Mouse (Mus musculus) forebrain, embryonic 15.5 days (tissue): ENCODE data around the gene Serpina3g. TPM values are rescaled to one million over a fixed set of nuclear protein-coding genes. Genes with fewer than 3 reads are reported as not detected.

Experiments used
- ATAC-seq: fragments of 200-750 bp; cut with Nextera tagmentation; replicated peaks from 2 replicates; pipeline ENCODE4 v1.8.0; 2017; ENCODE audit warnings: mild to moderate bottlenecking, moderate TSS enrichment, moderate library complexity
- H3K27ac ChIP-seq: fragments of 300-500 bp; sonication (generic); replicated peaks from 2 replicates; pipeline ENCODE4 v1.5.1; 2015; ENCODE audit warnings: mild to moderate bottlenecking, inconsistent platforms
- H3K27me3 ChIP-seq: fragments of 300-500 bp; sonication (generic); 2 replicates; pipeline ENCODE4 v1.6.1; 2015; ENCODE audit warnings: inconsistent platforms
- H3K36me3 ChIP-seq: fragments of 300-500 bp; sonication (generic); 2 replicates; pipeline ENCODE4 v1.6.1; 2015; ENCODE audit warnings: mild to moderate bottlenecking, inconsistent platforms
- H3K4me1 ChIP-seq: fragments of 300-500 bp; sonication (generic); 2 replicates; pipeline ENCODE4 v1.6.1; 2015; ENCODE audit warnings: inconsistent platforms
- H3K4me2 ChIP-seq: fragments of 300-500 bp; sonication (generic); replicated peaks from 2 replicates; pipeline ENCODE4 v1.6.1; 2015; ENCODE audit warnings: mild to moderate bottlenecking, inconsistent platforms
- H3K4me3 ChIP-seq: fragments of 300-500 bp; sonication (generic); 2 replicates; pipeline ENCODE4 v1.5.1; 2015; ENCODE audit warnings: mild to moderate bottlenecking, inconsistent platforms
- H3K9ac ChIP-seq: fragments of 300-500 bp; sonication (generic); replicated peaks from 2 replicates; pipeline ENCODE4 v1.6.1; 2015; ENCODE audit warnings: mild to moderate bottlenecking, inconsistent platforms
- H3K9me3 ChIP-seq: fragments of 300-500 bp; sonication (generic); 2 replicates; pipeline ENCODE4 v1.6.1; 2016; ENCODE audit warnings: inconsistent platforms
- WGBS: fragments of 180-500 bp; shearing (Covaris S2); methylation state at CpG from one replicate; pipeline ENCODE4 v1.1.7; 2015; ENCODE audit warnings: mixed read lengths; 5-methylcytosine and 5-hydroxymethylcytosine counted together
- polyA plus RNA-seq: library from polyadenylated mRNA; unstranded; fragments of >200 nt; fragmentation: Nextera tagmentation; extraction: Ambion mirVana; gene quantifications from 2 replicates; pipeline ENCODE4 v1.2.1, GENCODE M21; 2015

Gene Serpina3g
- 0.64 TPM in 1 of 2 replicates, not detected in the other for polyA plus RNA-seq

GRCm38 (mm10) chr12:104235915-104236314, at the start of gene Serpina3g:
Serpina3g (plus strand) TSS chr12:104236245.
- Histone ChIP-seq H3K27ac (no peak within 1 kb of the TSS), H3K4me1 (no peaks in the 10 kb centered on the region), H3K4me3 (no peak within 1 kb of the TSS), H3K9ac (no peak within 1 kb of the TSS), H3K9me3 (no peaks in the 10 kb centered on the region), H3K4me2 (no peak within 1 kb of the TSS), H3K27me3 (no peaks in the 10 kb centered on the region), H3K36me3 (no peaks in the 10 kb centered on the region)
- WGBS, result 78% methylated on average over 5 of the region's 5 CpGs
- no peak for ATAC-seq

GRCm38 (mm10) chr12:104189246-104189645, 46.8 kb upstream of the Serpina3g start:
- Histone ChIP-seq H3K4me1 (no peaks in the 10 kb centered on the region), H3K4me3 (no peak overlapping the region), H3K27me3 (no peaks in the 10 kb centered on the region), H3K4me2 (no peak overlapping the region), H3K36me3 (no peaks in the 10 kb centered on the region), H3K9me3 (no peaks in the 10 kb centered on the region), H3K9ac (no peak overlapping the region), H3K27ac (no peak overlapping the region)
- ATAC-seq, result no peak
- WGBS, result 83% methylated on average over 2 of the region's 2 CpGs

- no peak overlapping the region for H3K4me2 ChIP-seq
Observed at GRCm38 (mm10) chr12:104190852-104191251, 45.2 kb upstream of the Serpina3g start.

GRCm38 (mm10) chr12:104209149-104209548, 26.9 kb upstream of the Serpina3g start:
- 77% methylated on average over 4 of the region's 4 CpGs for WGBS
- no peak overlapping the region for H3K27ac ChIP-seq
- no peak for ATAC-seq
- no peak overlapping the region for H3K9ac ChIP-seq
- H3K4me3 ChIP-seq, result no peak overlapping the region
- H3K27me3 ChIP-seq, result no peaks in the 10 kb centered on the region
- no peak overlapping the region for H3K4me2 ChIP-seq
- no peaks in the 10 kb centered on the region for H3K9me3 ChIP-seq
- no peaks in the 10 kb centered on the region for H3K4me1 ChIP-seq
- no peaks in the 10 kb centered on the region for H3K36me3 ChIP-seq

More at GRCm38 (mm10) chr12:104190852-104191251, 45.2 kb upstream of the Serpina3g start:
- ATAC-seq, result no peak
- no peaks in the 10 kb centered on the region for H3K36me3 ChIP-seq
- no peaks in the 10 kb centered on the region for H3K4me1 ChIP-seq
- no peak overlapping the region for H3K9ac ChIP-seq
- no peaks in the 10 kb centered on the region for H3K27me3 ChIP-seq
- H3K4me3 ChIP-seq, result no peak overlapping the region
- no peak overlapping the region for H3K27ac ChIP-seq
- H3K9me3 ChIP-seq, result no peaks in the 10 kb centered on the region

- Histone ChIP-seq H3K9ac (no peak overlapping the region), H3K4me2 (no peak overlapping the region), H3K36me3 (no peaks in the 10 kb centered on the region), H3K27ac (no peak overlapping the region), H3K27me3 (no peaks in the 10 kb centered on the region), H3K4me3 (no peak overlapping the region), H3K9me3 (no peaks in the 10 kb centered on the region), H3K4me1 (no peaks in the 10 kb centered on the region)
- 97% methylated on average over 2 of the region's 2 CpGs for WGBS
- ATAC-seq, result no peak
Observed at GRCm38 (mm10) chr12:104209802-104210201, 26.2 kb upstream of the Serpina3g start.

GRCm38 (mm10) chr12:104213689-104214444, 22.2 kb upstream of the Serpina3g start:
- WGBS, result 54% methylated on average over 2 of the region's 2 CpGs
- ATAC-seq, result no peak
- H3K4me2 ChIP-seq, result no peak overlapping the region
- H3K36me3 ChIP-seq, result no peaks in the 10 kb centered on the region
- no peak overlapping the region for H3K27ac ChIP-seq
- H3K4me3 ChIP-seq, result no peak overlapping the region
- H3K4me1 ChIP-seq, result no peaks in the 10 kb centered on the region
- no peaks in the 10 kb centered on the region for H3K9me3 ChIP-seq
- H3K27me3 ChIP-seq, result no peaks in the 10 kb centered on the region
- H3K9ac ChIP-seq, result no peak overlapping the region

- no peak within 1 kb of the TSS for H3K9ac ChIP-seq
- H3K9me3 ChIP-seq, result no peaks in the 10 kb centered on the region
- no peaks in the 10 kb centered on the region for H3K4me1 ChIP-seq
- H3K4me2 ChIP-seq, result no peak within 1 kb of the TSS
- no peaks in the 10 kb centered on the region for H3K27me3 ChIP-seq
- no peaks in the 10 kb centered on the region for H3K36me3 ChIP-seq
- H3K4me3 ChIP-seq, result no peak within 1 kb of the TSS
- H3K27ac ChIP-seq, result no peak within 1 kb of the TSS
- ATAC-seq, result no peak
- WGBS, result 75% methylated on average over 1 of the region's 1 CpGs
Observed at GRCm38 (mm10) chr12:104214445-104214753, 21.6 kb upstream of the Serpina3g start, which contains the start of gene Serpina3f. Serpina3f (plus strand) TSS chr12:104214544.

- Histone ChIP-seq H3K27me3 (no peaks in the 10 kb centered on the region), H3K9ac (no peak overlapping the region), H3K9me3 (no peaks in the 10 kb centered on the region), H3K4me2 (no peak overlapping the region), H3K27ac (no peak overlapping the region), H3K36me3 (no peaks in the 10 kb centered on the region), H3K4me1 (no peaks in the 10 kb centered on the region), H3K4me3 (no peak overlapping the region)
- WGBS, result 100% methylated on average over 1 of the region's 1 CpGs
- no peak for ATAC-seq
Observed at GRCm38 (mm10) chr12:104215249-104215648, 20.8 kb upstream of the Serpina3g start.

- no peak overlapping the region for H3K27ac ChIP-seq
- H3K27me3 ChIP-seq, result no peaks in the 10 kb centered on the region
- H3K36me3 ChIP-seq, result no peaks in the 10 kb centered on the region
- no peak overlapping the region for H3K9ac ChIP-seq
- H3K4me1 ChIP-seq, result no peaks in the 10 kb centered on the region
- ATAC-seq, result no peak
- 84% methylated on average over 1 of the region's 1 CpGs for WGBS
- H3K9me3 ChIP-seq, result no peaks in the 10 kb centered on the region
- H3K4me2 ChIP-seq, result no peak overlapping the region
- no peak overlapping the region for H3K4me3 ChIP-seq
Observed at GRCm38 (mm10) chr12:104221616-104222015, 14.4 kb upstream of the Serpina3g start.

- Histone ChIP-seq H3K4me1 (no peaks in the 10 kb centered on the region), H3K9me3 (no peaks in the 10 kb centered on the region), H3K9ac (no peak overlapping the region), H3K36me3 (no peaks in the 10 kb centered on the region), H3K4me2 (no peak overlapping the region), H3K27ac (no peak overlapping the region), H3K4me3 (no peak overlapping the region), H3K27me3 (no peaks in the 10 kb centered on the region)
- 90% methylated on average over 1 of the region's 1 CpGs for WGBS
- no peak for ATAC-seq
Observed at GRCm38 (mm10) chr12:104223690-104224089, 12.4 kb upstream of the Serpina3g start.

- Histone ChIP-seq H3K27ac (no peak overlapping the region), H3K4me1 (no peaks in the 10 kb centered on the region), H3K4me2 (no peak overlapping the region), H3K9me3 (no peaks in the 10 kb centered on the region), H3K27me3 (no peaks in the 10 kb centered on the region), H3K36me3 (no peaks in the 10 kb centered on the region), H3K4me3 (no peak overlapping the region), H3K9ac (no peak overlapping the region)
- no peak for ATAC-seq
- 80% methylated on average over 7 of the region's 7 CpGs for WGBS
Observed at GRCm38 (mm10) chr12:104224598-104225300, 11.3 kb upstream of the Serpina3g start.

- no peaks in the 10 kb centered on the region for H3K4me1 ChIP-seq
- H3K36me3 ChIP-seq, result no peaks in the 10 kb centered on the region
- H3K27ac ChIP-seq, result no peak overlapping the region
- no peaks in the 10 kb centered on the region for H3K27me3 ChIP-seq
- H3K4me2 ChIP-seq, result no peak overlapping the region
- H3K4me3 ChIP-seq, result no peak overlapping the region
- 86% methylated on average over 2 of the region's 2 CpGs for WGBS
- H3K9me3 ChIP-seq, result no peaks in the 10 kb centered on the region
- no peak overlapping the region for H3K9ac ChIP-seq
- no peak for ATAC-seq
Observed at GRCm38 (mm10) chr12:104230762-104231161, 5.3 kb upstream of the Serpina3g start.
